Mouse (Mus musculus) urinary bladder, postnatal 10 days (tissue): ENCODE data around the gene 4930562C15Rik.

Experiments used
- DNase-seq: peaks from one replicate; pipeline ENCODE4 v3.0.0; 2022; ENCODE audit warnings: low spot score

Gene 4930562C15Rik

GRCm38 (mm10) chr16:4915931-4916330, 80.7 kb downstream of the 4930562C15Rik start:
- DNase-seq: no peak

- no peak for DNase-seq
Observed at GRCm38 (mm10) chr16:4916608-4917007, 81.4 kb downstream of the 4930562C15Rik start.
